Mouse (Mus musculus) left cerebral cortex, adult 8-10 months (tissue): ENCODE measurements around the gene Zic5. TPM values are rescaled to one million over a fixed set of nuclear protein-coding genes. Genes with fewer than 3 reads are reported as not detected.
"Not testable (repeated sequence)": the region's sequence is repeated elsewhere in the genome, so short reads cannot be mapped to it uniquely, and the experiment has no call there.

ENCODE experiments used
- DNase-seq, 2 experiments: peaks; one replicate each; pipeline ENCODE4 v3.0.0; 2022; ENCODE audit warnings: low spot score in 2 of 2
- total RNA-seq, 4 experiments: library from RNA; stranded (reverse); gene quantifications; 2 replicates each; pipeline ENCODE4 v1.2.4; 2022

The Zic5 gene
- total RNA-seq, 4 experiments from 2014 or later: 2.2 to 6.1 (median 3.5) TPM

- no peak for DNase-seq
Observed at GRCm38 (mm10) chr14:122465931-122466490, 534 bp upstream of the Zic5 start.

GRCm38 (mm10) chr14:122464351-122464762 lies 1.1 kb downstream of the Zic5 start:
- DNase-seq: no peak

GRCm38 (mm10) chr14:122463734-122464341 lies 1.6 kb downstream of the Zic5 start:
- DNase-seq: not testable (repeated sequence)

- DNase-seq: no peak
Observed at GRCm38 (mm10) chr14:122463080-122463691, 2.3 kb downstream of the Zic5 start.

- DNase-seq: no peak
Observed at GRCm38 (mm10) chr14:122462689-122463079, 2.8 kb downstream of the Zic5 start.

- DNase-seq: no peak
Observed at GRCm38 (mm10) chr14:122461966-122462365, 3.5 kb downstream of the Zic5 start.

GRCm38 (mm10) chr14:122461500-122461899 lies 4.0 kb downstream of the Zic5 start:
- no peak for DNase-seq

- DNase-seq: no peak
Observed at GRCm38 (mm10) chr14:122460226-122460625, 5.3 kb downstream of the Zic5 start.

- DNase-seq: no peak
Observed at GRCm38 (mm10) chr14:122459776-122460175, 5.7 kb downstream of the Zic5 start.

- not testable (repeated sequence) for DNase-seq
Observed at GRCm38 (mm10) chr14:122459332-122459731, 6.1 kb downstream of the Zic5 start.

GRCm38 (mm10) chr14:122455562-122455958 lies 9.9 kb downstream of the Zic5 start:
- DNase-seq: no peak

- DNase-seq: no peak
Observed at GRCm38 (mm10) chr14:122454901-122455561, 10.4 kb downstream of the Zic5 start.

- no peak for DNase-seq
Observed at GRCm38 (mm10) chr14:122453996-122454738, 11.3 kb downstream of the Zic5 start.

- no peak for DNase-seq
Observed at GRCm38 (mm10) chr14:122453388-122453995, 12.0 kb downstream of the Zic5 start.

GRCm38 (mm10) chr14:122452701-122453387 lies 12.6 kb downstream of the Zic5 start:
- no peak for DNase-seq

- DNase-seq: no peak
Observed at GRCm38 (mm10) chr14:122451551-122452145, 13.8 kb downstream of the Zic5 start.

GRCm38 (mm10) chr14:122450496-122451382 lies 14.7 kb downstream of the Zic5 start, which contains the start of gene Gm5089:
Gene Gm5089 (minus strand): TSS chr14:122451115.
- peak in 1 of 2 experiments; percentile 44 for DNase-seq

GRCm38 (mm10) chr14:122449601-122450495 lies 15.6 kb downstream of the Zic5 start:
- DNase-seq: no peak
